16 mouse cellular contexts compared by ENCODE assay signal in genomic region chr7:48834989-48835626, GRCm38 (mm10). TPM values are rescaled to one million over a fixed set of nuclear protein-coding genes. Genes with fewer than 3 reads are reported as not detected.
DNase-seq lines count a peak whose midpoint lies in the region; ATAC-seq lines count a peak whose summit lies in the region.
"Had no signal": no experiment of that assay in that cellular context is flagged by ENCODE, and none has a peak within 500 bp of the region (broad histone marks: within the 10 kb centered on the region; RNA-seq: fewer than 3 reads in every experiment).

No protein-coding gene starts in this region.

- H3K4me2 ChIP-seq in heart, embryonic 12.5 days, result no peak overlapping the region
- no peak overlapping the region for H3K4me2 ChIP-seq in hindbrain, embryonic 14.5 days (replicated peaks)
- H3K4me2 ChIP-seq in neural tube, embryonic 12.5 days (replicated peaks), result peak overlapping the region; percentile 20; the same call in 1 of the 2 replicates
- H3K4me2 ChIP-seq: limb, embryonic 15.5 days had no signal

- peak overlapping the region; percentile 46 for H3K27ac ChIP-seq in heart, embryonic 12.5 days (ENCODE audit: poor library complexity, severe bottlenecking)
- 0 out of 2 replicates have a peak overlapping the region, but pooled peaks have one; percentile 47 for H3K27ac ChIP-seq in hindbrain, embryonic 14.5 days
- no peak overlapping the region for H3K27ac ChIP-seq in neural tube, embryonic 12.5 days
- H3K27ac ChIP-seq: embryonic facial prominence, embryonic 10.5 days; limb, embryonic 15.5 days had no signal

- no peak overlapping the region for H3K4me3 ChIP-seq in heart, embryonic 12.5 days
- H3K4me3 ChIP-seq in hindbrain, embryonic 14.5 days (replicated peaks; ENCODE audit: low read length), result no peak overlapping the region
- no peak overlapping the region for H3K4me3 ChIP-seq in neural tube, embryonic 12.5 days
- H3K4me3 ChIP-seq: embryonic facial prominence, embryonic 10.5 days; limb, embryonic 15.5 days had no signal

- H3K9me3 ChIP-seq in heart, embryonic 12.5 days (replicated peaks), result no peaks in the 10 kb centered on the region
- H3K9me3 ChIP-seq in hindbrain, embryonic 14.5 days (ENCODE audit: control insufficient read depth, low read length), result no peaks in the 10 kb centered on the region
- H3K9me3 ChIP-seq in neural tube, embryonic 12.5 days, result no peaks in the 10 kb centered on the region
- H3K9me3 ChIP-seq: embryonic facial prominence, embryonic 10.5 days; limb, embryonic 15.5 days had no signal

- H3K4me1 ChIP-seq in heart, embryonic 12.5 days (replicated peaks), result peaks cover 73% of the 10 kb centered on the region
- peaks cover 13% of the 10 kb centered on the region for H3K4me1 ChIP-seq in hindbrain, embryonic 14.5 days (replicated peaks; ENCODE audit: control insufficient read depth, insufficient read depth, low read length)
- H3K4me1 ChIP-seq in neural tube, embryonic 12.5 days, result peaks cover 14% of the 10 kb centered on the region

- 0 out of 2 replicates have a peak overlapping the region, but pooled peaks have one; percentile 15 for H3K9ac ChIP-seq in heart, embryonic 12.5 days
- no peak overlapping the region for H3K9ac ChIP-seq in hindbrain, embryonic 14.5 days
- no peak overlapping the region for H3K9ac ChIP-seq in neural tube, embryonic 12.5 days
- H3K9ac ChIP-seq: limb, embryonic 15.5 days had no signal

- no peaks in the 10 kb centered on the region for H3K27me3 ChIP-seq in heart, embryonic 12.5 days (replicated peaks)
- H3K27me3 ChIP-seq in hindbrain, embryonic 14.5 days (ENCODE audit: control insufficient read depth, insufficient read depth, low read length), result peaks cover 80% of the 10 kb centered on the region
- H3K27me3 ChIP-seq in neural tube, embryonic 12.5 days (replicated peaks), result peaks cover 84% of the 10 kb centered on the region
- H3K27me3 ChIP-seq: limb, embryonic 15.5 days had no signal

- 86% methylated on average over 12 of the region's 12 CpGs for WGBS in heart, embryonic 12.5 days
- 29% methylated on average over 12 of the region's 12 CpGs for WGBS in hindbrain, embryonic 14.5 days
- WGBS in neural tube, embryonic 12.5 days, result 29% methylated on average over 12 of the region's 12 CpGs

- peaks cover 70% of the 10 kb centered on the region for H3K36me3 ChIP-seq in heart, embryonic 12.5 days
- no peaks in the 10 kb centered on the region for H3K36me3 ChIP-seq in hindbrain, embryonic 14.5 days (replicated peaks; ENCODE audit: control insufficient read depth, insufficient read depth)
- no peaks in the 10 kb centered on the region for H3K36me3 ChIP-seq in neural tube, embryonic 12.5 days
- H3K36me3 ChIP-seq: embryonic facial prominence, embryonic 10.5 days; limb, embryonic 15.5 days had no signal

- no peak for ATAC-seq in heart, embryonic 12.5 days (ENCODE audit: insufficient number of reproducible peaks, low FRiP score)
- no peak for ATAC-seq in hindbrain, embryonic 14.5 days (ENCODE audit: low FRiP score)
- ATAC-seq in neural tube, embryonic 12.5 days (ENCODE audit: low FRiP score, low read depth), result peak; percentile 60
- ATAC-seq in CD4-positive, CD25-positive, alpha-beta regulatory T cell, adult 4 months, result no peak
- ATAC-seq: intestine, embryonic 16.5 days had no signal

- no peak for DNase-seq in heart, adult 11 months
- DNase-seq in ZHBTc4 (ENCODE audit: low read depth, low spot score) (peak; percentile 66), MN1 (ENCODE audit: low spot score) (no peak), adipocyte (ENCODE audit: low spot score) (no peak)
- DNase-seq in hindbrain, embryonic 14.5 days (ENCODE audit: low spot score), result no peak
- DNase-seq: adrenal gland, postnatal 36 days; cerebellum, adult 11-12 months; gastrocnemius, postnatal 14 days; thymus, postnatal 25 days had no signal

RNA-seq across cellular contexts. Expression of gene Csrp3, which starts 12.7 kb away (rescaled TPM):
- polyA plus RNA-seq in heart, embryonic 12.5 days (2016; fragmentation: Nextera tagmentation; extraction: Ambion mirVana), result 1,088 and 1,135 TPM in 2 replicates
- not detected in 2 replicates for polyA plus RNA-seq in hindbrain, embryonic 14.5 days (2014; fragmentation: Nextera tagmentation; extraction: Ambion mirVana)
- 0.67 and 3.0 TPM in 2 replicates for polyA plus RNA-seq in neural tube, embryonic 12.5 days (2016; fragmentation: Nextera tagmentation; extraction: Ambion mirVana)
- not detected for polyA plus RNA-seq in CD4-positive, CD25-positive, alpha-beta regulatory T cell, adult 4 months (2017; shearing (Covaris generic))
- polyA plus RNA-seq: large intestine, adult 2 months had no signal

RNA-seq across cellular contexts. Expression of gene E2f8, which starts 46.3 kb away (rescaled TPM):
- polyA plus RNA-seq in heart, embryonic 12.5 days (2016; fragmentation: Nextera tagmentation; extraction: Ambion mirVana), result 23.0 and 24.3 TPM in 2 replicates
- polyA plus RNA-seq in hindbrain, embryonic 14.5 days (2014; fragmentation: Nextera tagmentation; extraction: Ambion mirVana), result 2.4 and 2.7 TPM in 2 replicates
- polyA plus RNA-seq in neural tube, embryonic 12.5 days (2016; fragmentation: Nextera tagmentation; extraction: Ambion mirVana), result 9.2 and 12.6 TPM in 2 replicates
- 1 to 10 TPM; 1.1 to 3.2 TPM for polyA plus RNA-seq in CD4-positive, CD25-positive, alpha-beta regulatory T cell, adult 4 months (2017; shearing (Covaris generic))

RNA-seq across cellular contexts. Expression of gene Zdhhc13, which starts 46.3 kb away (rescaled TPM):
- polyA plus RNA-seq in heart, embryonic 12.5 days (2016; fragmentation: Nextera tagmentation; extraction: Ambion mirVana), result 36.1 and 41.9 TPM in 2 replicates
- 44.1 and 45.1 TPM in 2 replicates for polyA plus RNA-seq in hindbrain, embryonic 14.5 days (2014; fragmentation: Nextera tagmentation; extraction: Ambion mirVana)
- polyA plus RNA-seq in neural tube, embryonic 12.5 days (2016; fragmentation: Nextera tagmentation; extraction: Ambion mirVana), result 34.0 and 42.6 TPM in 2 replicates
- polyA plus RNA-seq in CD4-positive, CD25-positive, alpha-beta regulatory T cell, adult 4 months (2017; shearing (Covaris generic)), result 10 to 100 TPM; 22.7 to 26.1 TPM

Comparison
In these comparisons a context has a peak if more than half of its experiments do, and no peak if none do; other contexts are left out.
1. RNA of gene Csrp3, which starts 12.7 kb away (polyA plus RNA-seq): 1,088 to 1,135 TPM in heart, embryonic 12.5 days; 0.67 to 3.0 TPM in neural tube, embryonic 12.5 days, not detected in CD4-positive, CD25-positive, alpha-beta regulatory T cell, adult 4 months and not detected in hindbrain, embryonic 14.5 days; every median in the first group is over 100 times any median in the second.